Mouse (Mus musculus) right cerebral cortex, adult 18-20 months (tissue): ENCODE measurements at regions not wholly inside any gene's neighbourhood (a gene's known extent, or its start where the extent isn't known, plus 50 kb on each side); places are given as distances from the start of the nearest gene placed in this dataset.

ENCODE experiments used
- DNase-seq: peaks from one replicate; pipeline ENCODE4 v3.0.0; 2022; ENCODE audit warnings: mixed read lengths

DNA sequence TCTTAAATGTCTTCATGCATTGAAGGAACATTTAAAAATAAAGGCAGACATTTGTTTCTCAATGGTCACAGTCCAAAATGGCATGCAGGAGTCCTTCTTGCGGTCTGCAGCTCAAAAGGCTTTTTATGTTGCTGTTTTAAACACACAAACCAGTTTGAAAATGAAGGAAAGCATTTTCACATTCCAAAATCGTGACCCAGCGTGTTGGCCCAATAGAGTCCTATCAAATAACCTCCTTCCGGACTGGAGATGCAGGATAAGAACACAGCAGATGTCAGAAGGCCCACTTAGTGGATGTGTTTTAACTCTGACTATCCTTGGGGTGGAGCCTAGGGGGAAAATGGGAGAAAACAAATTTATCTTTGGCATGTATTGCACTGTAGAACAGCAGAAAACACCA, 263.4 kb upstream of the Pik3r1 start:
- no peak for DNase-seq

DNA sequence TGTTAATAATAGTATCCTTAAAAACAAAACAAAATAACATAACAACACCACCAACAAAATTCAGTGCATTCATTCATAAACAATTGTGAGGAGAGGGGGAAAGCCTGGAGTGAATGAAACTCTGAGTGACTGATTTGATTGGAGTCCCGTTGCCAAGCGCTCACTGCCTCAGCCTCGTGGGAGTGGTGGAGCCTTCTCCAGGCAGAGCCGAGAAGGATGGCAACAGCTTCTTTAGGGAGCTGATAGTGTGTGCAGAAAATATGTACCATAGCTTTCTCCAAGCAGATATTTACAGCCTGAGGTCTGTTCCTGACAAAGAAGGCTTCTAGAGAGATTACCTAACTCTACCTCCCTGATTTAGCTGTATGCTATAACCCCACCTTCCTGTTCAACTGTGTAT, 266.5 kb upstream of the Pik3r1 start:
- no peak for DNase-seq

DNA sequence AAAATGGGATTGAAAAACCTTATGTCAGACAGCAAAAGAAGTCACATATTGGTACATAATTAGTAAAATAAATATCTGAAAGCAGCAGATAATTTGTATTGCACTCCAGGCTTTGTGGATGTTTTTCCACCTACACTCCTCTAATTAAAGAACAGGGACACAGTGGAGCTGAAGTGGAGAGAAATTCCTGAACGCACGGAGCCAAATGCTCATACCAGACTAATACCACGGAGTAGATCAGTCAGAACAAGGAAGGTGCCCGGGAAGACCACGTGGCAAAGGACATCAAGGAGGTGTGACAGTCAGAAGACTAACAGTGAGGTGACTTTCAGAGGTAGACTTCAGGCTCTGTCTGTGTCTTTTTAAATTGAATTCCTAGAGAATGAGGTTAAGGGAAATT, 268.0 kb upstream of the Pik3r1 start:
- DNase-seq: no peak

DNA sequence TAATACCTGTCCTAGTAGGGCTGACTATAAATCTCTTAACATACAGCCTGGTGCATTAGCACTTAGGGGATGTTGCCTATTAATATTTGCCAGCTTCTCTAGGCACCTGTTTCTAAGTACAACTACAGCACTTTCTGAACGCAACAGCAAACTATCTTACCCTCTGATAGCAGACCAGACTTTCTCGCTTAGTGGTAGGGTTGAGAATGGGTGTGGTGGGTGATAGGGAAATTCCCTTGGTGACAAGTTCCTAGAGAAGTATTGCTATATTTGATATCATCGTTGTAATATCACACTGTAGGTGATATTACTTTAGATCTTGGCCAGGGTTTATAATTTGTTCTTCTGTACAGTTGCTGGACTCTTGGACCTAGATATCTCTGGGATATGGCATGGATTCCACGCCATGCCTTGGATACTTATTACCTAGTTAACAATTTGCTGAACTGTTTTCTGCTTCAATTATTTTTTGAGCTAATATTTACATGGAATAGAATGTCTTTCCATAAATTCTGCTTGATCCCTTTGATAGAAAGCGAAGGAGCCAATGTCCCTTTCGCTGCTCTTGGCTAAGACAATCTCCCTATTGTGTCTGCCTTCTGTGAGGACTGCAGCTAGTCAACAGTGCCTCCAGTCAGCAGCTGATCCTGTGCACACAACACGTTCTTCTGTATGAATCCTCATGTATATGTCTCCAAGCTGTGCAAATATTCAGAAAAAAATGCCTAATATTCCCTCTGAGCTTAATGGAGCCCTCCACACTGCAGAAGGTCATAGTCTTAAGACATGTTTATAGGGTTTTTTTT, 269.0 kb upstream of the Pik3r1 start:
- DNase-seq: no peak

DNA sequence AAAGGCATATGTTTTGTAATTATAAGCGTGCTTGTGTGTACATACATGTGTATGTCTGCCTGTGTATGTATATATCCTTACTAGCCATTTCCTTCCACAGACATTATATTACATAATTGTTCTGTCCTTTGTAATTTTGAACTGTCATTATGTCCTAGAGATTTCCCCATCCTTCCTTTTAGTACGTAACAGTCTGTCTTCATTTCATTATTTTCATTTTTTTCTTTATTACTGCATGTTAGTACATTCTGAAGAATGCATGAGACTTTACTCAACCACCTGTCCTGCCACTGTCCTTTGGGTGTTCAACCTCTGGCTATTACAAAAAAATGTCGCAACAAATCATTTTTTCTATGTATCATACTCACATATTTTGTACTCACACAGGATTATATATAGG, 292.2 kb upstream of the Pik3r1 start:
- no peak for DNase-seq

DNA sequence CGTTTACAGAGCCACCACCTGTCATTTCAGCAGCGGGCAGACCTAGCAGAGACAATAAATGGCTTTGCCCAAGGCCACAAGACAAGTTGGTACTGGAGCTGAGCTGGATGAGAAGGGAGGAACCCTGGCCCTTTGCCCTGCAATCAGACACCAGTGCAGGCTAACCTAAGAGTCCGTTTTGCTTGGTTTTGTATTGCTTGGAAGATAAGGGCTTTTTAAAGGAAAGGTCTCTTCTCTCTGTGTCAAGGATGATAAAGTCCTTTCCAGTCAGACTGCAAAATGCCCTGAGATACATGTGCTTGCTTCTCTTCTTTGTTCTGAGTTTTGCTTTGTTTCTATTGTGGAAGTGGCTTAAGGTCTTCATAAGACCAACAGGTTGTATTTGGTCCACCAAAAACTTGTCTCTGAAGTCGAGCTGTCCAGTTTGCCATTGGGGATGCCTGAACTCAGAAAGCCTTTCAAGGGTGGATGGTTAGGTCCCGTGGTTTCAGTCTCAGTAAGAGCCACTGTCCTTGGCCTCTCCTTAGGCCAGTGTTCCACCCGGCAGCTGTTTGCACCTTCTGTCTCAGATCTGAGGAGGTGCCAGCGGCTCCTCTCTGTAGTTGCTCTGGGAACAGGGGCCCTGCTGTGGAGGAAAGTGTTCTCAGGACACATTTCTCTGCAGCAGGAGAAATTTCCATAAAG, 296.7 kb upstream of the Pik3r1 start:
- DNase-seq: no peak

DNA sequence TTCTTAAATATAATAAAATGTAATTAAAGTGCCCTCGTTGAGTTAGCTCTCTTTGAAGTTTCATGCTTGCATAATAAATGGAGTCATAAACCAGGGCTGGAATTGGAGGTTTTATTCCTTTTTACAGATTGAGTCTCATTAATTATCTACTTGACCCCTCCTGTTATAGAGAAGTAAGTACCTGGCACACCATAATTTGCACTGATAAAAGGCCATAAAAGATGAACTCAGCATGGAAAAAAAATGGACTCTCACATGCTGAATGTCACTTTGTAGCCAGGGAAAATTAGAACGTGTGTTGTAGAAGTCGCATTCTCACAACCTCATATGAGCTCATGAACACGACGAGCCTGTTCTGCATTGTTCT, 297.2 kb upstream of the Pik3r1 start:
- no peak for DNase-seq

DNA sequence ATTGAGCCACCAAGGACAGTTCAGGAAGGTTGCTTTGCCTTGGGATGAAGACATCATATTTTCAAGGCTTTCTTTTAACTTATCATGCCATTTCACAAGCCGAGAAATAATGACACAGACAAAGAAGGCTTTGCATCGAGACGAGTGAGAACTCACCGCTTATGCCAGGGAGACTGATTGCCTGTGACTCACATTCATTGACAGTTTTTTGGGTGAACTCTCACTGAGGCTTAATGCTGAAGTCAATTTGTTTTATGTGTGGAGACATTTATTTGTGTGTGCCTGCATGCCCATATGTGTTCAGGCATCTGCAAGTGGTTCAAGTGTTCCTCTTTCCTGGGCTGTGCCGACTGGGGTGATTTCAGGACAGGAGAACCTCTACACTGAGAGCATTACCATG, 297.8 kb upstream of the Pik3r1 start:
- DNase-seq: no peak

DNA sequence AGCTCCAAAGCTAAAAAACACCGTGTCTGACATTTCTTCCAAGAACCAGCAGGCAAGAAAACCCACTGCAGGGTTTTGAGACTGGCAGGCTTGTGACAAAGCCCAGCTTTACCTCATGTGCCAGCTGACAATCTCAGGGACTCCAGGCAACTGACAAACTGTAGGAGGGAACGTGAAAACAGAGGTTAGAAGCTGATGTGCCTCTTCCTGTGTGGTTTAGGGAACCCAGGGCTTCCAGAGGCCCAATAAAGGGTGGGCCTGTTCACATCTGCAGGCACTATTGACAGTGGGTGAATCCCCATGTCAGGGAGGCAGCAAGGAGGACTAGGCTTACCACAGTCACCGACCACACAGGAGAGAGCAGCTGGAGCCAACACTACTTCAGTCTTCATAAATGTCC, 302.7 kb upstream of the Pik3r1 start:
- no peak for DNase-seq

DNA sequence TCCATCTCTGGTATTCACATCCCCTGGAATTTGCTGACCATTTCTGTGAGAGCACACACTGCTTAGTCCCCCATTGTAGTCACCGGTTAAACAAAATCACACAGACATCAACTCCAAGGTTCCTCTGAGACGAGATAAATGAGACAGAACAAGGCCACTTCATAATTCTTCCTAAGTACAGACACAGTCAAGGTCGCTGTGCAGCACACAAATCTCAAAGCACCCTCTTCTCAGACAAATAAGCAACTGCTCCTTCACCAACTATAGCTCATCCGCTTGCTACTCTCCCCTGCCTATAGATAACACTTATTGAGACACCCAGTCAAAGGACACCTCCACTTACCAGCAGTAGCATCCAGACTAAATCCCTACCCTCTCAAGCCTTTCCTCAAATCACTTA, 304.3 kb upstream of the Pik3r1 start:
- no peak for DNase-seq

DNA sequence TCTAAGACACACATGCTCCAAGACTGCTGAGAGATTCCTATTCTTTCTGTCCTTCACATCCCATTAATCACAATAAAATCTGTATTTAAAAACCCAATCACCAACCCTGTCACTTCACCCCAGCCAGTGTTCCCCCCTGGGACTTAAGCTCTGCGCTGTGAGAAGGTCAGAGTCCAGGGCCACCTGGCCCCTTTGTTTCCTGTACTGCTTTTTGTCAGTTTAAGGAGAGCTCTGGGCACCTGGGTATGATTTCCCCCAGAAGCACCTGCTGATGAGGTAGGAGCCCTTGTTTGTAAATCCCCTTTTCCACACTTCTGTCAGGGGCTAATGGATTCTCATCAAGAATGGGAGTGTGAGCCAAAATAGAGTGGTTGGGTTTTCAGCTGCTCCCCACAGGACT, 319.7 kb upstream of the Pik3r1 start:
- DNase-seq: no peak

DNA sequence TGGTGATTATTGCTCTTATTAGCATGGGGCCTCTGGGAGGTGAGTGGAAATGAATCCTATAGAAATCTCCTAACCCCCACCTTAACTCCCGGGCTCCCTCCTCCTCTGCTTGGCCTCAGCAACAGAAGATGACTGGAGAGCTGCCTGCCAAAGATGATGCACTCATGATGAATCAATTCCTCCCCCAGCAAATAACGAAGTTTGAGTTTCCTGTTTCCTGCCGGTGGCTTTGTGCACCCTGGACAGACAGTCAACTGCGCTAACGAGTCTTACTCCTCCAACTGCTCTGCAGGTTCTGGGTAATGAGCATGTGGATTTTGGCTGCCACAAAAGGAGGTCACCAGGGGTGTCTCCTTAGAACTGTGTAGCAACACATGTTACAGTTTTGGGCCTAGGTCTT, 321.5 kb upstream of the Pik3r1 start:
- no peak for DNase-seq

DNA sequence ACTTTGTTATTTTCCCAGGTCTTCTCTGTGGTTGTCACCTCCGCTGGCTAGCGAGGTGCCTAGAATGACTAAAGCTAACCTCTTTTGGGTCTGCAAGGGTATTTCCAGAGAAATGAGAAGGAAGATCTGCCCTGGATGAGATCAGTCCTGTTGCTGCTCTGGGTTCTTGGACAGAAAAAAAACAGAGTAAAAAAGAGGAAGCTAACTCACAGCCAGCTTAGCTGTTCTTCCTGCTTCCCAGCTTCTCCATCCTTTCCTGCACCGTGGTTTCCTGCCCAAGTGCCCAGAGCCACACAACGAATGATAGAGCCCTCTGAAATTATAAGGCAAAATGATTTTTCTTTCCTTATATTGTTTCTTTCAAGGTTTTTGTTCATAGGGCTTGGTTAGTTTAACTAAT, 326.2 kb upstream of the Pik3r1 start:
- no peak for DNase-seq

DNA sequence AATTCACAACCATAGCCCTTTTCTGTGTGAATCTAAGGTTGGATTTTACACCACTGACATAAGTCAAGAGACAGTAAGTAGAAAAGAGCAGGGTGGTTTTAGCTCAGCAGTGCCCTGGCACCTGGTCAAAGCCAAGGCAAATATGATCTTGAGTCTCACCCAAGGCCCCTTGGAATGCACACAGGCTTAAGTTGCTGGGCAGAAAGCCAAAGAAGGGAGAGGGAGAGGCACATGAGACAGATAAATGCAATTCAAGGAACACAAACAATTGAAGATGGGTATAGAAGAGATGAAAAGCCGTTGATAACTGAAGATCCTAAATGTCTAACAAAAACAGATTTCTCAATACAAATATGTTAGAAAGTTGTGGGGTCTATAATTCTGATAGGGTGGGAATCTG, 335.1 kb upstream of the Pik3r1 start:
- DNase-seq: no peak

DNA sequence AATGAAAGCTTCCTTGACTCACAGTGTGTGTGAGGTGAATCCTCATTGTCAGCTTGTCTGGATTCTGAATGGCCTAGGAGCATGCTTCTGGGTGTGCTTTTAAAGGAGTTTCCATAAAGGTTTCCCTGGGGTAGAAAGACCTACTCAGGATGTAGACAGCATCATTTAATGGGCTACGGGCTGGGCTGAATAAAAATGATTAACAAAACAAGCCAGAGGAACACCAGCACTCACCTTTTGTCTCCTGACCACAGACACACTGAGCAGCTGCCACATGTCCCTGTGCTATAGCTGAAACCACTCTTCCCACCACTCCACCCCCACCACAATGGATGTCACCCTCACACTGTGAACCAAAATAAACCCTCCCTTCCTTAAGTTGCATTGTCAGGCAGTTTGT, 338.2 kb upstream of the Pik3r1 start:
- DNase-seq: no peak

DNA sequence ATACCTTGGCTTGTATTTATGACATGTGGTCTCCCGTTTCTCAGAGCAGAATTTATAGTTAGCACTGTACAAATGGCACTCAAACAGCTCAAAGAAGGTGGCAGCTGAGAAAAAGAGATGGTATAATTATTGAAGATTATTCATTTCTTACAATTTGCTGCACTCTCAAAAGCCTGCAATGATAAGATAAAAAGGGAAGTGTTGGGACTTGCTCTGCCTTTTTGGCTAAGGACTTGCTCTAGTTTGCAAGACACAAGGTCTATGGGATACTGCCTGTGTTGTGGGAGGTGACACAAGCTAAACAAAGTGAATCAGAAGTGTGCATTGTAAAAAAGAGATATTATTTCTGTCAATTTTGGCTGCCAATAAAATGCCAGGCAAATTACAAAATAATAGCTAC, 340.2 kb upstream of the Pik3r1 start:
- DNase-seq: no peak

DNA sequence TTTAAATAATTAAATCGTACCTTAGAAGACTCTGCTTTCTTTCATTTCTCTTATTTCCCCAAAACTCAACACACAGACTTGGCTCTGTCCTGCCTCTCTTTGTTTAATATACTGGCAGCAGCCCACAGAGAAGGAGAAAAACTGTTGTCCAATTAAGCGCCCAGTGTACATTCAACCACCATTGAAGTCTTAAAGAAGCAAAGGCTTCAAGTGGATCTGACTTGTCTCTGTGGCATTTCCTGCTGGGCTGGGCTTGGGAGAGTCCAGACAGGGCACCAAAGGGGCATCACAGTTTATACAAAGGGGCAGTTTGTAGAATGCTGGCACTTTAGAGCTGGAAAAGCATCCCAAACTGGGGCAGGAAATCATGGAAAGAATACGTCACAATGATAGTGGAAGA, 340.9 kb upstream of the Pik3r1 start:
- no peak for DNase-seq

DNA sequence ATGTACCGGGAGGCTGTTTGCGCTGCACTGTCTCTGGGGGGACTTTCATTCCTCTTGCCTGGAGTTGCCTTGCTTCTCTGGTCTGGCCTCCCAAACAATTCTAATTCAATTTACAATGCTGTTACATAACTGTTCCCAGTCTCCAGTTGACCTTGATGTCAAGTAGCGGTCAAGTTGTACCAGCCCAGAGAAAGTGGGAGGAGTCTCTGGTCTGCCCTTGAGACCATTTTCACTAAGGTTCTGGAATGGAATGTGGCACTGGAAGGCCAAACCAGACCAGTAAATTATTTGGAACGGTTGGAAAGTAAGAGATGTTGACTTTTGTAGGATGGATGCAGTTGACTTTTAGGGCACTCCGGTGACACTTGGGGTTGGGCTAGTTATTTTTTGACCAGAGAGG, 345.9 kb upstream of the Pik3r1 start:
- DNase-seq: no peak

DNA sequence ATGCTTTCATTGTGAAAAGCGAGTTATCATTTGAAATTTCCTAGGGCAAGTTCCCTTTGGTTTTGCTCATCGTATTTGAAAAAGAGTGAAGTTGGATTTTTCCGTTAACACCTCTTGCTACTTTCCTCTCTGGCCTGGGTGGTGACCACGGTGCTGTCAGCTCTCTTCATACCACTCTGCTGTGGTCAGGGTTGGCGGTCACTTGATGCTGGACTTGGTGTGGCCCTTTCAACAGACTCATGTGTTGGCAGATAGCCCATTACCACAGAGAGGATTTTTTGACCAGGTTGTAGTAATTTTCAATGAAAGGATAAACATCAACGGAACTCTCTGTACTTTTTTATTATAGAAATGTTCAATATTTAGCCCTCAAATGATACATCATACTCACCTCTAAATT, 354.3 kb upstream of the Pik3r1 start:
- no peak for DNase-seq

DNA sequence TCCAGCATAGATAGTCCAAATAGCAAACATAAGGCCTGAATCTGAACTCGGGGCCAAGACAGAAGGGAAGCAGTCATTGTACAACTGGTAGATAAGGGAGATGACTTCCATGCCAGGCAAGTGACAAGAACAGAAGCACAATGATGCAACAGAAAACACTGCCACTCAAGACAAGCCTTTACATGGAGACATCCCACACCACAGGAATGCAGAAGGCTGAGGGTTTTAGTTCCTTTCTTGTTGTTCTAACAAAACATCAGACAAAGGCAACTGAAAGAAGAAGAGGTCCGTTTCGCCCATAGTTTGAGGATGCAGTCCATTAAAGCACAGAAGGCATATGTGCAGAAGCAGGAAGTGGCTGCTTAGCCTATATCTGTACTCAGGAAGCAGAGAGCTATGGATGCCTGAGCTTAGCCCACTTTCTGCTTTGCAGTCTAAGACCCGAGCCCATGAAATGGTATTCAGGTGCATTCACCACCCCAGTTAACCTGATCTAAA, 360.0 kb upstream of the Pik3r1 start:
- DNase-seq: no peak

DNA sequence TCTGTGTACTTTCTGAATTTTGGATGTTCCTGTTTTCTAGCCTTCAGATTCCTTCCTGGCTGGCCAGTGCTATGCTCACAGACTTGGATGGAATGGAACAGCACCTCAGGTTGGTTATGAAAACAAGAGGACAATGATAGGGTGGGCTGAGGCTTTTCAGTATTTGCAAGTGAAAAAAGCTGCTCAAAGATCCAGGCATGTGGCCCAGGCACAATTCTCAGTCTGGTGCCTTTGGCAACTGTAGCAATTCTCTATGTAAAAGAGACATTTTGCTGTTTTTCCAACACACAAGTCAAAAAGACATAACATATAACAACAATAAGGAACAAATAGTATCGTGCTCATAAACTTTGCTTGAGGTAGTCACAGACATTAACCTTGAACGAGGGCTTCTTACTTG, 363.4 kb upstream of the Pik3r1 start:
- no peak for DNase-seq

DNA sequence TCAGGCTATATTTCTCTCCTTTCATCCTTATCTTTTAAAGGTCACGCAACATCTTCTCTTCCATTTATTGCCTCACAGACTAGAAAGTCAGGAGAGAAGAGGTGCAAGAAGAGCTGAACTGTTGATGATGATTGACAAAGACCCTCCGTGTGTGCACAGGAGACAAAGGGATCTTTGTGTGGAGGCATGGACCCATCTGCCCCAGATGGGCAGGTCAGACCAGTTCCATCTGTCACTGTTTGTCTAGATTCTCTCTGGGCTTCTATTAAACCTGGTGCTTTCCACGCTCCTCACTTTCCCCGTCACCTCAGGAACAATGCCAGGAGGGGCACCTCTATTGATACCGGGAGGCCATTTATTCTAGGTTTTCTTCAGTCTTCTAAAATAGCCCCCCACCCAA, 364.1 kb upstream of the Pik3r1 start:
- no peak for DNase-seq

DNA sequence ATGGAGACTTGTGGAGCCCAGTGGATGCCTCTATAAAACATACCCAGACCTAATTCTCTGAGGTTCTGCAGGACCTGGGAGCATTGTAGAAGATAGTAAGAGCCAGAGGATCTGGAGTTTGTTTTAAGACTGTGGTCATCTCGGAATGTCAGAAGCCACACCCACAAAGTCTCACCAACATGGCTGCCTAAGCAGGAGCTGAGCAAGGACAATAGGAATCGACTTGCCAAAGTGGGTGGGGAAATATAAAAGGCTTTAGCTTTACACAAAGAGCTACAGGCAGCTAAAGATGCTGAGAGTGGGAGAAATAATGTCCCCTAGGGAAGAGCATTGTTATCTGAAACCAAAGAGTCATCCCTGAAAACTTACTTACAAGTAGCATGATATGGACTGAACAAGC, 364.7 kb upstream of the Pik3r1 start:
- no peak for DNase-seq

DNA sequence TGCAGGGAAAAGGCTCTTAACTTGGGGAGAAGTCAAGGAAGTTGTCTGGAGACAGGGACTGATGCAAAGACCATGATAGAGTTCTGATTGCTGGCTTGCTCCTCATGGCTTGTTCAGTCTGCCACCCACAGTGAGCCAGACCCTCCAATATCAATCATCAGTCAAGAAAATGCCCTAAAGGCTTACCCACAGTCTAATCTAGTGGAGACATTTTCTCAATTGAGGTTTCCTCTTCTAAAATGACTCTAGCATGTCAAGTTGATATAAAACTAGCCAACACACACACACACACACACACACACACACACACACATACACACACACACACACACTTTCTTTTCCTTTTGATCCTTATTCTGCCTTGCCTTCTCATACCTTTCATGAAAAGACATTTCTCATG, 367.2 kb upstream of the Pik3r1 start:
- DNase-seq: no peak

DNA sequence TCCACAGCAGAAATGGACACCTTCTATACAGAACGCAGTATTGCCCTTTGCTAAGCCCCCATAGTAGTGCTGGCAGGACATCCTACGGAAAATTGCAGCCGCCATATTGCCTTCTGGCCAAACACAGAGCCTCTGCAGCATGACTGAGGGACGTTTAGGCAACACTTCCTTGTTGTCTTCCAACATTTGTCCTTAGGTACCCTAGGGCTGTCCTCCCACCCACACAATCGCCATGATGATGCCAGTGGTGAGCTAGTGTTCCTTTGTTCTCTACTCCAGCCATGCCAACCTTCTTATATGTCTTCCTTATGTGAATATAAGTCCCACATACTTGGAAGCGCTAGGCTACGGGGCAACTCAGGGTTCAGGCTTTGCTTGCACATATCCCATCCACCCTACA, 375.0 kb upstream of the Pik3r1 start:
- no peak for DNase-seq
